Mouse (Mus musculus) C2C12 (cell line): ENCODE data around the gene H2-T24.
"Not testable (repeated sequence)": the region's sequence is repeated elsewhere in the genome, so short reads cannot be mapped to it uniquely, and the experiment has no call there.

Experiments
- CTCF ChIP-seq: IDR thresholded peaks from one replicate; pipeline ENCODE4 v1.5.1; 2011; ENCODE audit not compliant: control insufficient read depth, insufficient read depth, insufficient read length
- MAX ChIP-seq: IDR thresholded peaks from one replicate; pipeline ENCODE4 v1.6.1; 2011; ENCODE audit warnings: mild to moderate bottlenecking, control low read depth

DNA sequence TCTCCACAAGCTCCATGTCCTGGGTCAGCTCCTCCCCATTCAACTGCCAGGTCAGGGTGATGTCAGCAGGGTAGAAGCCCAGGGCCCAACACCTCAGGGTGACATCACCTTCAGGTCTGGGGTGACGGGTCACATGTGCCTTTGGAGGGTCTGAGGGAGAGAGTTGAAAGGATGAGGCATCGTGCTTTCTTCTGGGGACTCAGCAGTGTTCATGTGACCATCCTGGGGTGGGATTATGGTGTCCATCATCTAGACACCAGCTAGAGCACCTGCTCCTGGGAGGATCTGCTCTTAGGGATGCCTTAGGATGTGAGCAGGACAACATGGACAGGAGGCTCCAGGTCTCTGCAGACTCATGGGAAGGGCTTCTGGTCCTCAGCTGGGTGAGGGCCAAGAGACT lies 20.2 kb upstream of the H2-T24 start:
- not testable (repeated sequence) for TF ChIP-seq CTCF, MAX
